Mouse (Mus musculus) thymus, postnatal 10 days (tissue): ENCODE data around the gene Pnpla7.

Experiments used
- DNase-seq, 2 experiments: peaks; one replicate each; pipeline ENCODE4 v3.0.0; 2021; ENCODE audit warnings: low spot score in 2 of 2

Pnpla7 gene

DNA sequence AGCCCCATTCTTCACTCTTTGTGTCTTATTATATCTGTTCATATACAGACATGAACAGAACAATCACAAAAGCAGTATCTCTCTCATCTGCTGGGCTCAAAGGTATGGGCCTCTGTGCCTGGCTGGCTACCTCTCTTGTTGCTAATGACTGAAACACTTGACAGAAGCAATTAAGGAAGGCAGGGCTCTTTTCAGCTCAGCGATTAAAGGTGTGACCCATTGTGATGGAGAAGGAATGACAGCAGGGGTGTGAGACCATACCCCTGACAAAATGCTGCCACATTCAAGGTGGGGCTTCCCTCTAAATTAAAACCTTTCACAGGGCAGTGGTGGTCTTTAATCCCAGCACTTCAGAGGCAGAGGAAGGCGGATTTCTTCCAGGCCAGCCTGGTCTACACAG lies 11.9 kb downstream of the Pnpla7 start:
- DNase-seq: no peak

- no peak for DNase-seq
Observed at GRCm38 (mm10) chr2:24995332-24995731, 19.5 kb downstream of the Pnpla7 start.

DNA sequence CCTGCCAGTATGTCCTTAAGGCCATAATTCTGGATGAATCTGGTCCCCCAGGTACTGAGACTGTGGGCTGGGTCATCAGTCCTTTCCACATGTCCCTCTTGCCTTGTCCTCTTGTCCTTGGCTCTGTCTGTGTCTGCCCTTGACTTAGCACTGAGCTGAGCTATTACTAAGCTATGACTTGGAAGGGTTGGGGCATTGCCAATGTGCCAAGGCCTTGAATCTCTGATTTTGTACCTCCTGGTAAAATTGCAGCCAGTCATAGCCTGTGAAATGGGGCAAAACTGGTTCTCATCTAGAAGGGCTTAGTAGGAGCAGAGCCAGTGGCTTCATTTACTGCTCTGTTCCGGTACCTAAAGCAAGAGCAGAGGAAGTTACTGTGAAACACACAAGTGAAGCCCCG lies 20.6 kb downstream of the Pnpla7 start:
- DNase-seq: no peak

DNA sequence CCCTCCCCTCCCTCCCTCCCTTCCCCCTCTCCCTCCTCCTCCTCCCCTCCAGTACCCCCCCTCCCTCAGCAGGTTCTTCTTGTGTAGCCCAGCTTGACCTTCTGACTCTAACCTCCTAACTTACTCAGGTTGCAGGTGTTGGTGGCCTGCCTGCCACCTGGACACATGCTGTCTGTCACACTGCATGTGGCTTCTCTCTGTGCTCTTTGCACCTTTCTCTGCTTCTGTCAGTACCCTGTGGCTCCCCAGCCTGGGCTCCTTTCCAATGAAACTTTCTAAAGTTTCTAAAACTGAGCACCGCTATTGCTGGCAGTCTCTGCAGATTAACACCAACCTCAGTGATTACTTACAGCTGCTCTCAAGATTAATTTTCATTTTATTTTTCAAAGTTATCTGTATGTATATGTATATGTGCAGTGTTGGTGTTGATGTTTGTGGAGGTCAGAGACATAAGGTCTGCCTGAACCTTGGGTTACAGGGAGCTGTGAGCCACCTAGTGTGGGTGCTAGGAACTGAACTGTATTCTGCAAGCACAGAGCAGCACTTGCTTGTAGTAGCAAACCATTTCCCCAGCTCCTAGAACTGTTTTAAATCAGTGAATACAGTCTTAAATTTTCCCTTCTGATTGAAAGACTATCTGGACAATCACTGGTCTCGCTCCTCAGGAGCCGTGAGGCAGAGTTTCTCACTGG lies 24.9 kb downstream of the Pnpla7 start:
- peak; percentile 12 to 41 for DNase-seq

- no peak for DNase-seq
Observed at GRCm38 (mm10) chr2:25003946-25004786, 28.3 kb downstream of the Pnpla7 start.

DNA sequence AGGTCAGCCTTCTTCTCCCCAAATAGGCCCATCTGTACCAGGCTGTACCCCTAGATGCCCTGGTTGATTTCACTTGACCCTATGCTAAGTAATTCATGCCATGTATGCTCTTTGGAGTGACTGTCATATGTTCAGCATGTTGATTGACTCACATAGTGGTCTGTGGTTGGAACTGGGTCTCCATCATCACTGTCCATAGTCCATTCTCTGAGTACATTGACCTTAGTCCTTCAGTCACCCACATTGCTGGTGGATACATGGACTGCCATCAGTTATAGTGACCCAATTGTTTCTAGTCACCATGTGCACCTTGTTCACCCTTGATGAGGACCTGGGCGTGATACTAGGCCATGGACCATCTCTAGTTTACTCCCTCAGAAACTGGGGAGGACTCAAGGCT lies 30.9 kb downstream of the Pnpla7 start:
- no peak for DNase-seq

GRCm38 (mm10) chr2:25008250-25008649 lies 32.4 kb downstream of the Pnpla7 start:
- DNase-seq: peak in 1 of 2 experiments; percentile 16

GRCm38 (mm10) chr2:25022678-25023077 lies 46.8 kb downstream of the Pnpla7 start:
- DNase-seq: no peak

- no peak for DNase-seq
Observed at GRCm38 (mm10) chr2:25025109-25025508, 49.3 kb downstream of the Pnpla7 start.

- DNase-seq: no peak
Observed at GRCm38 (mm10) chr2:25034994-25035393, 59.2 kb downstream of the Pnpla7 start.

DNA sequence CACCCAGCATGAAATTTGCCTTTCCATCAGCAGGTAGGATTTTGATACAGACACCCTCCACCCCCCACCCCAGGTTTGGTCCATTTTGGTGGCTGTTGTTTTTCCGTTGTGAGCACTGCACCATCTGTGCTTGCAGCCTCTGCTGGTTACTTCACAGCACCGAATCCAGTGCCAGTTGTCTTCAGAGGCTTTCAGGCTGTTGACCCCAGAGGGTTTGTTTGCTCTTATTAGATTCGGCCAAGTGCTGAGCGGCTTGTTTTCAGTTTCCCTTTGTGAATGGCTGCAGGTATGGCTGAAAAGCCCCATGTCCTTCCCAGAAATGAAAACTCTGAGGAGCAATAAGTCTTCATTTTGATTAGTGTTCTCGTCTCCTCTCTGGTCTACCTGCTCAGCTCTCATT lies 64.3 kb downstream of the Pnpla7 start:
- no peak for DNase-seq

DNA sequence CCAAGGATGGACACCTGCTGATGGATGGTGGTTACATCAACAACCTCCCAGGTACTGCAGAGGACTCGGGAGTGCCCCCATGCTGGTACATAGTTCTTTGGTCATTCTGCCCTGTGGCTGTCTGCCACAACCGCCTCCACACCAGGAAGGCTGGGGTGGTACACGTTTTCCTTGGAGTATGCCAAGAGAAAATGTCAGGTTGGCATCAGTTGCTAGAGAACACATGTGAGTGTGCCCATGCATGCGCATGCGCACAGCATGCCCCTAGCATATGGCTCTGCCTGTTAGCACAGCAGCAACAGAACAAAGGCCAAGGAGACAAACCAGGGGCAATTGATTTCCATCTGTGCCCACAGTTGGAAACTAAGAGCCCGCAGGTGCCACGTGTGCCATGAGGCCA lies 75.1 kb downstream of the Pnpla7 start:
- DNase-seq: no peak

DNA sequence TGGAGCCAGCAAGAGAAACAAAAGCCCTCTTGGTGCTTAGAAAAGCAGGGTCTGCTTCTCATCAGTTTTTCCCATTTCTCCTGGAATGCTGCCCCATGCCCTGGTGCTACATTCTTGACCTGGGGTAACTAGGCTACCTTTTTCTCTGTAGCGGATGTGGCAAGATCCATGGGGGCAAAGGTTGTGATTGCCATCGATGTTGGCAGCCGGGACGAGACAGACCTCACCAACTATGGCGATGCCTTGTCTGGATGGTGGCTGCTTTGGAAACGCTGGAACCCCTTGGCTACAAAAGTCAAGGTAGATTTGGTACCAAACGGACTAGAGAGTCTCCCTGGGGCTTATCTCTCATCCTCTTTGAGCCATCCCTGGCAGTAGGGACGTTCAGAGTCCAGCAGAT lies 75.6 kb downstream of the Pnpla7 start:
- DNase-seq: no peak

DNA sequence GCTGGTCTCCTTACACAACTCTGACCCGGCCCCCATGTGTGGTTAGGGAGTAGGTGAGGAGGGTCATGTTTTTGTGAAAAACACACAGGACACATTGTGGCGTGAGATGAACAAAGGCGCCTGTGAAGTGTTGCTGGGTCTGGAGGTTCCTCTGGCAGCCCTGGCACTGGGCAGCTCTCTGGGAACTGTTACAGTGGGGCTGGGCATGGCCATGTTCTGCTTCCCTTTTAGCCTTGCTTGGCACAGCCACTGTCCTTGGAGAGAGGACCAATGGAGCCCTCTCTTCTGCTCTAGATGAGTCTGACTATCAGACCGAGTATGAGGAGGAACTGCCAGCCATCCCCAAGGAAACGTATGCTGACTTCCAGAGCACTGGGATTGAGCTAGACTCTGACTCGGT lies 77.3 kb downstream of the Pnpla7 start:
- no peak for DNase-seq

GRCm38 (mm10) chr2:25054221-25055067 lies 78.6 kb downstream of the Pnpla7 start, which contains the start of gene Nsmf:
Nsmf (plus strand) TSS chr2:25054355.
- DNase-seq: peak; percentile 26 to 65

GRCm38 (mm10) chr2:25055068-25055405 lies 79.2 kb downstream of the Pnpla7 start:
- no peak for DNase-seq

DNA sequence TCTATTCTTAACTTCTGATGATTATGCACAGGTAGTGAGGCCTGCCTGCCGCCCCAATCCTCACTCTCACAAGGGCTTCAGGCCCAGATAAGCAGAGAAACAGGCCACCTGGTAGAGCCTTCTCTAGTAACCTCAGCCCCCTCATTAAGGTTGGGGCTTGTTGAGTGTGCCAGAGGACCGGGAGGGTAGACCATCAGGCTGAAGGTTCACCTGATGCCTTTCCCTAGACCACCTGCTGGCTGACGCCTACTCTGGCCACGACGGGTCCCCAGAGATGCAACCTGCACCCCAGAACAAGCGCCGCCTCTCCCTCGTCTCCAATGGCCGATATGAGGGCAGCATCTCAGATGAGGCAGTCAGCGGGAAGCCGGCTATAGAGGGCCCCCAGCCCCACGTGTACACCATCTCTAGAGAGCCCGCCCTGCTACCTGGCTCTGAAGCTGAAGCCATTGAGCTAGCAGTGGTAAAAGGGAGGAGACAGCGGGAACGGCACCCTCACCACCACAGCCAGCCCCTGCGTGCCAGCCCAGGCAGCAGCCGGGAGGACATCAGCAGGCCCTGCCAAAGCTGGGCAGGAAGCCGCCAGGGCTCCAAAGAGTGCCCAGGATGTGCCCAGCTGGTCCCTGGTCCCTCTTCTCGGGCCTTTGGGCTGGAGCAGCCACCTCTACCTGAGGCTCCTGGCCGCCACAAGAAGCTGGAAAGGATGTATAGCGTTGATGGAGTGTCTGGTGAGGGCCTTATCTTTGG lies 79.7 kb downstream of the Pnpla7 start:
- DNase-seq: no peak

DNA sequence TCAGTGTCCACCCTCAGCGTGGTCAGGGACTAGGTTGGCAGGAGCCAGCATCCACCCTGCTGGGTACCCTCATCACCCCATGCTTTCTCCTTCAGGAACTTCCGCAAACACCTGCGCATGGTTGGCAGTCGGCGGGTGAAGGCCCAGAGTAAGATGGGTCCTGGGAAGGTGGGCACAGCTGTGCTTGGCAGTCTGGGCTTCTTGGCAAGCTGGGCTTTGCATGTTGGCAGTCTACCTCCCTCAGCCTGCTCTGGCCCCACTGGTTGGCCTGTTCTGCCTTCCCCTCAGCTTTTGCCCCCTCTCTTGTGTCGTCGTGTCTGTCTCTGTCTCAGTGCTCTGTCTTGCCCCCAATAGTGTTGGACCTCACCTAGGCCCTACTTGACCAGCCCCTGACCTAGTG lies 83.1 kb downstream of the Pnpla7 start:
- no peak for DNase-seq

DNA sequence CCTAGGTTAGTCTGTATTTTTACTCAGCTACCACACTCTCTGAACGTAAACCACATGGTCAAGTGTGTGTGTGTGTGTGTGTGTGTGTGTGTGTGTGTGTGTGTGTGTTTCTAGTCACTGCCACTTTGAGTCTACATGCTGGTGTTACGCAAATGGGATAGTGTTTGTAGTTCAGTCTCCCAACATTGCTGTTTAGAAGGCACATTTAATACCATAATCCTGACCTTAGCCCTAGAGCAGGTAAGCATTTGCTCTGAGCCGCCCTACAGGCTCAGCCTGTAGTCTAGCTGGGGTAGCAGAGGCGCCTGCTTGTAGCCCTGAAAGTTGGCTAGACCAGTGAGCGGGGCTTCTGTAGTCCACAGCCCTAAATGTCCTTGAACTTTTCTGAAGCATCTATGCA lies 87.7 kb downstream of the Pnpla7 start:
- no peak for DNase-seq

DNA sequence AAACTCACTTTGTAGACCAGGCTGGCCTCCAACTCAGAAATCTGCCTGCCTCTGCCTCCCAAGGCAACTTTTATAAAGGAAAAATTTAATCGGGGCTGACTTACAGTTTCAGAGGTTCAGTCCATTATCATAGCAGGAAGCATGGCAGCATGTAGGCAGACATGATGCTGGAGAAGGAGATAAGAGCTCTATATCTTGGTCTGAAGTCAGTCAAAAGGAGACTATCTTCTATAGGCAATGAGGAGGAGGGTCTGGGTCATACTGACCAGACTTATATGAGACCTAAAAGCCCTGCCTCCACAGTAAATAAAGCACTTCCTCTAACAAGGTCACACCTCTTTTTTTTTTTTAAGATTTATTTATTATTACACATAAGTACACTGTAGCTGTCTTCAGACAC lies 88.5 kb downstream of the Pnpla7 start:
- DNase-seq: no peak

DNA sequence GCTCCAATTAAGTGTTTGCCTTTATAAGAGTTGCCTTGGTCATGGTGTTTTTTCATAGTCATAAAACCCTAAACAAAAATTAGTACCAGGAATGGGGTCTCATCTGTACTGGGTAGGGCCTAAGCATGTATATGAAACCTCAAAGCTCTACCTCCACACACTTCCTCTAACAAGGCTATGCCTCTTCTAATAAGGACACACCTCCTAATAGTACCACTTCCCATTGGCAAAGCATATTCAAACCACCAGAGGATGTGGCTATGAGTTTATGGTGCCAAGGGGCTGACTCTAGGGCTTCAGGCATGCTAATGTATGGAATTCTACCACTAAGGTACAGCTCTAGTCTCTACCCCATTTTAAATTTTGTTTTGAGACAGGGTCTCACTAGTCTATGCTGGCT lies 89.7 kb downstream of the Pnpla7 start:
- no peak for DNase-seq

GRCm38 (mm10) chr2:25066552-25066951 lies 90.7 kb downstream of the Pnpla7 start:
- DNase-seq: no peak
